Mouse (Mus musculus) lung, adult 2 months (tissue): Measurements from ENCODE around the gene Klhdc7b.

ENCODE experiments used
- CTCF ChIP-seq: fragments of 200-500 bp; IDR thresholded peaks from 2 replicates; pipeline ENCODE4 v1.5.1; 2011; ENCODE audit warnings: mild to moderate bottlenecking, low read length, control low read depth; ENCODE audit not compliant: insufficient read depth
- POLR2A ChIP-seq: fragments of 200-500 bp; IDR thresholded peaks from 2 replicates; pipeline ENCODE4 v1.6.1; 2011; ENCODE audit warnings: low read depth, mild to moderate bottlenecking, control low read depth, low read length, borderline replicate concordance; ENCODE audit errors: extremely low read depth

GRCm38 (mm10) chr15:89350447-89350846 is 34.3 kb upstream of the Klhdc7b start:
- peak; percentile 17; the same call in 1 of the 2 replicates for TF ChIP-seq POLR2A
- no peak for TF ChIP-seq CTCF
